Mouse (Mus musculus): Measurements from ENCODE around the gene Zkscan3.

Gene Zkscan3

GRCm38 (mm10) chr13:21402287-21402846 is at the start of gene Zkscan3:
Zkscan3 (minus strand) TSS chr13:21402755.
- DNase-seq (ENCODE audit: low spot score in 2 of 2): peak; percentile 56 to 81

- DNase-seq (ENCODE audit: low spot score in 2 of 2): no peak
Observed at GRCm38 (mm10) chr13:21447856-21448614, 45.5 kb upstream of the Zkscan3 start.

- DNase-seq (ENCODE audit: low spot score in 2 of 2): no peak
Observed at GRCm38 (mm10) chr13:21446796-21447195, 44.2 kb upstream of the Zkscan3 start.

GRCm38 (mm10) chr13:21441207-21441572 is 38.6 kb upstream of the Zkscan3 start:
- no peak for DNase-seq (ENCODE audit: low spot score in 2 of 2)

GRCm38 (mm10) chr13:21440503-21441206 is 38.1 kb upstream of the Zkscan3 start, which contains the start of gene Pgbd1:
Pgbd1 (minus strand) TSS chr13:21441058.
- DNase-seq (ENCODE audit: low spot score in 2 of 2): peak; percentile 61 to 77

- DNase-seq (ENCODE audit: low spot score in 2 of 2): no peak
Observed at GRCm38 (mm10) chr13:21435476-21435875, 32.9 kb upstream of the Zkscan3 start.

GRCm38 (mm10) chr13:21427631-21428030 is 25.1 kb upstream of the Zkscan3 start:
- no peak for DNase-seq (ENCODE audit: low spot score in 2 of 2)

- DNase-seq (ENCODE audit: low spot score in 2 of 2): no peak
Observed at GRCm38 (mm10) chr13:21423301-21423700, 20.7 kb upstream of the Zkscan3 start.

GRCm38 (mm10) chr13:21418865-21419264 is 16.3 kb upstream of the Zkscan3 start:
- DNase-seq (ENCODE audit: low spot score in 2 of 2): no peak

- DNase-seq (ENCODE audit: low spot score in 2 of 2): no peak
Observed at GRCm38 (mm10) chr13:21417298-21418010, 14.9 kb upstream of the Zkscan3 start.

- DNase-seq (ENCODE audit: low spot score in 2 of 2): no peak
Observed at GRCm38 (mm10) chr13:21415750-21416149, 13.2 kb upstream of the Zkscan3 start.

GRCm38 (mm10) chr13:21415266-21415665 is 12.7 kb upstream of the Zkscan3 start:
- no peak for DNase-seq (ENCODE audit: low spot score in 2 of 2)

GRCm38 (mm10) chr13:21414231-21415212 is 12.0 kb upstream of the Zkscan3 start:
- no peak for DNase-seq (ENCODE audit: low spot score in 2 of 2)

GRCm38 (mm10) chr13:21408805-21409459 is 6.4 kb upstream of the Zkscan3 start:
- DNase-seq (ENCODE audit: low spot score in 2 of 2): no peak

- DNase-seq (ENCODE audit: low spot score in 2 of 2): peak; percentile 46 to 64
Observed at GRCm38 (mm10) chr13:21407969-21408804, 5.6 kb upstream of the Zkscan3 start.

- no peak for DNase-seq (ENCODE audit: low spot score in 2 of 2)
Observed at GRCm38 (mm10) chr13:21407341-21407740, 4.8 kb upstream of the Zkscan3 start.

GRCm38 (mm10) chr13:21402848-21403247 is 293 bp upstream of the Zkscan3 start:
- DNase-seq (ENCODE audit: low spot score in 2 of 2): no peak

GRCm38 (mm10) chr13:21401636-21402286 is 794 bp downstream of the Zkscan3 start:
- no peak for DNase-seq (ENCODE audit: low spot score in 2 of 2)

GRCm38 (mm10) chr13:21401166-21401565 is 1.4 kb downstream of the Zkscan3 start:
- DNase-seq (ENCODE audit: low spot score in 2 of 2): no peak
